Mouse (Mus musculus): ENCODE data around the gene Jmjd8.

Jmjd8 gene

GRCm38 (mm10) chr17:25832436-25833290 lies 4.0 kb downstream of the Jmjd8 start:
- DNase-seq (ENCODE audit: extremely low read depth, low read depth, low spot score): no peak

GRCm38 (mm10) chr17:25833291-25833663 lies 4.6 kb downstream of the Jmjd8 start, which contains the start of gene Stub1:
Gene Stub1 (minus strand): TSS chr17:25833404.
- no peak for DNase-seq (ENCODE audit: extremely low read depth, low read depth, low spot score)

GRCm38 (mm10) chr17:25833961-25834594 lies 5.4 kb downstream of the Jmjd8 start:
- no peak for DNase-seq (ENCODE audit: extremely low read depth, low read depth, low spot score)

- no peak for DNase-seq (ENCODE audit: extremely low read depth, low read depth, low spot score)
These were observed 6.0 kb downstream of the Jmjd8 start for GRCm38 (mm10) chr17:25834595-25835222.

GRCm38 (mm10) chr17:25835301-25835700 lies 6.6 kb downstream of the Jmjd8 start:
- DNase-seq (ENCODE audit: extremely low read depth, low read depth, low spot score): no peak

- DNase-seq (ENCODE audit: extremely low read depth, low read depth, low spot score): no peak
These were observed 7.1 kb downstream of the Jmjd8 start for GRCm38 (mm10) chr17:25835816-25836215.

- DNase-seq (ENCODE audit: extremely low read depth, low read depth, low spot score): no peak
These were observed 7.9 kb downstream of the Jmjd8 start for GRCm38 (mm10) chr17:25836397-25837075.

GRCm38 (mm10) chr17:25837076-25837410 lies 8.4 kb downstream of the Jmjd8 start, which contains the start of gene Rhbdl1:
Gene Rhbdl1 (minus strand): TSS chr17:25837295.
- DNase-seq (ENCODE audit: extremely low read depth, low read depth, low spot score): no peak

GRCm38 (mm10) chr17:25837533-25837932 lies 8.9 kb downstream of the Jmjd8 start:
- DNase-seq (ENCODE audit: extremely low read depth, low read depth, low spot score): no peak

- DNase-seq (ENCODE audit: extremely low read depth, low read depth, low spot score): no peak
These were observed 10.2 kb downstream of the Jmjd8 start for GRCm38 (mm10) chr17:25838904-25839303.

- DNase-seq (ENCODE audit: extremely low read depth, low read depth, low spot score): no peak
These were observed 11.0 kb downstream of the Jmjd8 start for GRCm38 (mm10) chr17:25839455-25840235.

GRCm38 (mm10) chr17:25840519-25840918 lies 11.9 kb downstream of the Jmjd8 start:
- DNase-seq (ENCODE audit: extremely low read depth, low read depth, low spot score): no peak

GRCm38 (mm10) chr17:25841117-25841880 lies 12.6 kb downstream of the Jmjd8 start, which contains the start of gene Gm20683:
Gene Gm20683 (minus strand): TSS chr17:25841763.
- DNase-seq (ENCODE audit: extremely low read depth, low read depth, low spot score): no peak

GRCm38 (mm10) chr17:25842509-25842908 lies 13.8 kb downstream of the Jmjd8 start:
- DNase-seq (ENCODE audit: extremely low read depth, low read depth, low spot score): no peak

- DNase-seq (ENCODE audit: extremely low read depth, low read depth, low spot score): no peak
These were observed 14.5 kb downstream of the Jmjd8 start for GRCm38 (mm10) chr17:25843122-25843521.

- no peak for DNase-seq (ENCODE audit: extremely low read depth, low read depth, low spot score)
These were observed 15.1 kb downstream of the Jmjd8 start for GRCm38 (mm10) chr17:25843636-25844395.

- DNase-seq (ENCODE audit: extremely low read depth, low read depth, low spot score): no peak
These were observed 15.8 kb downstream of the Jmjd8 start, which contains the start of gene Rhot2 for GRCm38 (mm10) chr17:25844396-25844901. Gene Rhot2 (minus strand): TSS chr17:25844851.

- DNase-seq (ENCODE audit: extremely low read depth, low read depth, low spot score): no peak
These were observed 31.6 kb downstream of the Jmjd8 start for GRCm38 (mm10) chr17:25860229-25860628.

Measured in fat pad, adult 2 months (tissue).